10 mouse cellular contexts compared by ENCODE assay signal in the genomic region with DNA sequence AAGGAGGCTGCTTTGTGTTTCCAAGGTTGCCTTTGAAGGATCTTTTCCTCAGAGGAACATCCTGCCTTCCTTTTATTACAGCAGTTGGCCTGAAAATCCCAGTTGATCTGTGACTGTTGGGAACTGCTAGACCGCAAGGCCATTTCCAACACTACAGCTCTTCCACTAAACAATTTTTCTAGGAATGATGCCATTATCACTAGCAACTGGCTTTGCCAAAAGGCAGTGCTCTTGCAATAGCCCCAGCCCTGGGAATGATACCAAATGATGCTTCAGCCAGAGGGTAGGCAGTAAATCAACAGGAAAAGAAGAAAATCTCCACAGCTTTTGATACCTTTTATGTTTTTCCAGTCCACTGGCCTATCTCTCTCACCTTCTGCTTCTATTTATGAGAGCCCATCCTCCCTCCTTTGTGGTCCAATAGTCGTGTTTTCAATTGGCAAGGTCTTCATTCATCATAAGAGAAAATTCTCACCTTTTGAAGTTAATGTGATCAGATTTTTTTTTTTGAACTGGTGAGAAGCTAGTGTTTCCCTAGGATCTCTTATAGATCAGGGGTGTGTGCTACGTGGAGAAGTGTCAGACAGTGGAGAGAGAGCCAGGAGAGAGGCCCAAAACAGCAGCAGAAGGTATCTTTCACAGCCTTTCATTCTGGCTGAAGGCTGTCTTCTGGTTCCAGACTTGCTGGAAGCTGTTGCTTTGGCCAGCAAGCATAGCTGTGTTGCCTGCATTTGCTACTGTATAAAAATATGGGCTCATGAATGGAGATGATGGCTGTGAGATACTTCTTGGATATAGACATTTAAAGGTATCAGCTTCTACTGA. TPM values are rescaled to one million over a fixed set of nuclear protein-coding genes. Genes with fewer than 3 reads are reported as not detected.
DNase-seq lines count a peak whose midpoint lies in the region; ATAC-seq and TF ChIP-seq lines count a peak whose summit lies in the region.
"Had no signal": no experiment of that assay in that cellular context is flagged by ENCODE, and none has a peak within 500 bp of the region (broad histone marks: within the 10 kb centered on the region; RNA-seq: fewer than 3 reads in every experiment).

No protein-coding gene starts in this region.

- TF ChIP-seq POLR2A in thymus, adult 2 months (IDR thresholded peaks at IDR 0.05; ENCODE audit: control insufficient read depth, extremely low read depth, insufficient read depth, low read length, poor library complexity): no peak

- 61% methylated on average over 3 of the region's 3 CpGs for WGBS in hindbrain, embryonic 15.5 days
- 71% methylated on average over 3 of the region's 3 CpGs for whole genome bisulfite sequencing in hindbrain, embryonic 11.5 days
- WGBS in neural tube, embryonic 14.5 days: 57% methylated on average over 3 of the region's 3 CpGs
- 33% methylated on average over 3 of the region's 3 CpGs for WGBS in forebrain, postnatal 0 days
- WGBS in thymus, adult 2 months: 85% methylated on average over 3 of the region's 3 CpGs

- H3K4me3 ChIP-seq in hindbrain, embryonic 15.5 days: no peak overlapping the region
- H3K4me3 ChIP-seq in hindbrain, embryonic 11.5 days (ENCODE audit: low read depth, low read length): no peak overlapping the region
- H3K4me3 ChIP-seq in neural tube, embryonic 14.5 days (ENCODE audit: low read depth, low read length): no peak overlapping the region
- no peak overlapping the region for H3K4me3 ChIP-seq in forebrain, postnatal 0 days (ENCODE audit: low read depth, low read length)
- no peak overlapping the region for H3K4me3 ChIP-seq in thymus, adult 2 months (ENCODE audit: control insufficient read depth, insufficient read depth, low read length)

- ATAC-seq in hindbrain, embryonic 15.5 days (ENCODE audit: low FRiP score, low read depth): no peak
- ATAC-seq in hindbrain, embryonic 11.5 days (ENCODE audit: low FRiP score): no peak
- no peak for ATAC-seq in neural tube, embryonic 14.5 days (ENCODE audit: low read depth)
- peak; percentile 36 for ATAC-seq in cerebellum, adult (ENCODE audit: insufficient number of reproducible peaks, low FRiP score, low TSS enrichment)
- ATAC-seq in forebrain, postnatal 0 days: peak; percentile 42
- ATAC-seq: intestine, embryonic 16.5 days had no signal

- H3K4me1 ChIP-seq in hindbrain, embryonic 15.5 days (replicated peaks): peaks cover 12% of the 10 kb centered on the region; the same call in 1 of the 2 replicates
- peaks cover 4% of the 10 kb centered on the region; the same call in 1 of the 2 replicates for H3K4me1 ChIP-seq in hindbrain, embryonic 11.5 days (replicated peaks; ENCODE audit: control insufficient read depth, insufficient read depth, low read length)
- peaks cover 7% of the 10 kb centered on the region; the same call in 1 of the 2 replicates for H3K4me1 ChIP-seq in neural tube, embryonic 14.5 days (ENCODE audit: control insufficient read depth, insufficient read depth, low read length)
- H3K4me1 ChIP-seq in forebrain, postnatal 0 days (ENCODE audit: insufficient read depth): peaks cover 10% of the 10 kb centered on the region
- peaks cover 18% of the 10 kb centered on the region for H3K4me1 ChIP-seq in thymus, adult 2 months (replicated peaks; ENCODE audit: control insufficient read depth, insufficient read depth, low read length)

- H3K9me3 ChIP-seq in hindbrain, embryonic 15.5 days: no peaks in the 10 kb centered on the region
- no peaks in the 10 kb centered on the region for H3K9me3 ChIP-seq in hindbrain, embryonic 11.5 days (ENCODE audit: control insufficient read depth, low read length)
- no peaks in the 10 kb centered on the region for H3K9me3 ChIP-seq in neural tube, embryonic 14.5 days (ENCODE audit: control insufficient read depth, low read length)
- H3K9me3 ChIP-seq in forebrain, postnatal 0 days (ENCODE audit: low read length): no peaks in the 10 kb centered on the region

- DNase-seq in hindbrain, embryonic 11.5 days (ENCODE audit: low spot score): no peak
- no peak for DNase-seq in neural tube, embryonic 10.5 days (ENCODE audit: extremely low spot score, low spot score)
- DNase-seq in forebrain, postnatal 0 days: peak; percentile 67
- DNase-seq in adipocyte (ENCODE audit: low spot score): no peak
- DNase-seq in thymus, adult 2 months: no peak

- H3K27ac ChIP-seq in hindbrain, embryonic 15.5 days (replicated peaks): 0 out of 2 replicates have a peak overlapping the region, but pooled peaks have one; percentile 42
- no peak overlapping the region for H3K27ac ChIP-seq in hindbrain, embryonic 11.5 days (ENCODE audit: low read depth, low read length)
- H3K27ac ChIP-seq in neural tube, embryonic 14.5 days (ENCODE audit: low read depth, low read length): 0 out of 2 replicates have a peak overlapping the region, but pooled peaks have one; percentile 12
- H3K27ac ChIP-seq in forebrain, postnatal 0 days (ENCODE audit: low read depth, low read length): 0 out of 2 replicates have a peak overlapping the region, but pooled peaks have one; percentile 17
- H3K27ac ChIP-seq in thymus, adult 2 months (ENCODE audit: control insufficient read depth, insufficient read depth, low read length): no peak overlapping the region

- no peaks in the 10 kb centered on the region for H3K27me3 ChIP-seq in hindbrain, embryonic 15.5 days
- H3K27me3 ChIP-seq in hindbrain, embryonic 11.5 days (ENCODE audit: control insufficient read depth, insufficient read depth, low read length): peaks cover 17% of the 10 kb centered on the region
- H3K27me3 ChIP-seq in neural tube, embryonic 14.5 days (ENCODE audit: control insufficient read depth, insufficient read depth, low read length): 0 out of 2 replicates have a peak, but pooled peaks cover 2% of the 10 kb centered on the region
- H3K27me3 ChIP-seq in forebrain, postnatal 0 days (ENCODE audit: insufficient read depth, low read length): no peaks in the 10 kb centered on the region
- no peaks in the 10 kb centered on the region; the same call in 1 of the 2 replicates for H3K27me3 ChIP-seq in thymus, adult 2 months (ENCODE audit: control insufficient read depth, insufficient read depth, low read length)
- H3K27me3 ChIP-seq: CH12.LX had no signal

- no peak for TF ChIP-seq CTCF in forebrain, postnatal 0 days (IDR thresholded peaks at IDR 0.05; ENCODE audit: low read depth)
- TF ChIP-seq CTCF in thymus, adult 2 months (IDR thresholded peaks at IDR 0.05; ENCODE audit: borderline replicate concordance, control insufficient read depth, extremely low read depth, insufficient read depth, low read length, poor library complexity): no peak

- no peak overlapping the region for H3K9ac ChIP-seq in hindbrain, embryonic 15.5 days
- no peak overlapping the region for H3K9ac ChIP-seq in hindbrain, embryonic 11.5 days (ENCODE audit: low read depth, low read length)
- no peak overlapping the region for H3K9ac ChIP-seq in neural tube, embryonic 14.5 days (replicated peaks; ENCODE audit: low read depth, low read length)
- H3K9ac ChIP-seq in forebrain, postnatal 0 days: no peak overlapping the region

- no peak overlapping the region for H3K4me2 ChIP-seq in hindbrain, embryonic 15.5 days
- no peak overlapping the region for H3K4me2 ChIP-seq in hindbrain, embryonic 11.5 days (replicated peaks; ENCODE audit: low read depth, low read length)
- H3K4me2 ChIP-seq in neural tube, embryonic 14.5 days (ENCODE audit: low read depth, low read length): no peak overlapping the region
- no peak overlapping the region for H3K4me2 ChIP-seq in forebrain, postnatal 0 days (ENCODE audit: low read depth)

- H3K36me3 ChIP-seq in hindbrain, embryonic 15.5 days: no peaks in the 10 kb centered on the region
- no peaks in the 10 kb centered on the region for H3K36me3 ChIP-seq in hindbrain, embryonic 11.5 days (ENCODE audit: control insufficient read depth, insufficient read depth, low read length)
- H3K36me3 ChIP-seq in neural tube, embryonic 14.5 days (ENCODE audit: control insufficient read depth, insufficient read depth, low read length): no peaks in the 10 kb centered on the region
- no peaks in the 10 kb centered on the region for H3K36me3 ChIP-seq in forebrain, postnatal 0 days (ENCODE audit: insufficient read depth)
- H3K36me3 ChIP-seq in thymus, adult 2 months (ENCODE audit: control insufficient read depth, insufficient read depth, low read length): no peaks in the 10 kb centered on the region

RNA-seq across cellular contexts. Expression of gene Chl1, which starts 2.4 kb away (rescaled TPM):
- polyA plus RNA-seq in hindbrain, embryonic 15.5 days (2015; fragmentation: Nextera tagmentation; extraction: Ambion mirVana): 121 and 127 TPM in 2 replicates
- 18.7 and 29.1 TPM in 2 replicates for polyA plus RNA-seq in hindbrain, embryonic 11.5 days (2014; fragmentation: Nextera tagmentation; extraction: Ambion mirVana)
- polyA plus RNA-seq in neural tube, embryonic 14.5 days (2014; fragmentation: Nextera tagmentation; extraction: Ambion mirVana): 93.7 and 130 TPM in 2 replicates
- total RNA-seq in forebrain, postnatal 0 days (2014; rRNA removed): 317 and 347 TPM in 2 replicates
- polyA plus RNA-seq in forebrain, postnatal 0 days (2015; fragmentation: Nextera tagmentation; extraction: Ambion mirVana): 131 and 173 TPM in 2 replicates
- 0.63 and 0.82 TPM in 2 replicates for polyA plus RNA-seq in thymus, adult 2 months (2012; rRNA removed)
- total RNA-seq: CH12.LX had no signal

Comparison
In these comparisons a context has a peak if more than half of its experiments do, and no peak if none do; other contexts are left out.
1. H3K27ac ChIP-seq: peak in hindbrain, embryonic 15.5 days (single experiment), neural tube, embryonic 14.5 days (single experiment) and forebrain, postnatal 0 days (single experiment); none in hindbrain, embryonic 11.5 days (single experiment) and thymus, adult 2 months (single experiment).
2. ATAC-seq: peak in cerebellum, adult (single experiment) and forebrain, postnatal 0 days (single experiment); none in hindbrain, embryonic 15.5 days (single experiment), hindbrain, embryonic 11.5 days (single experiment) and neural tube, embryonic 14.5 days (single experiment).
3. RNA of gene Chl1, which starts 2.4 kb away (polyA plus RNA-seq): 131 to 173 TPM in forebrain, postnatal 0 days, 93.7 to 130 TPM in neural tube, embryonic 14.5 days, 121 to 127 TPM in hindbrain, embryonic 15.5 days and 18.7 to 29.1 TPM in hindbrain, embryonic 11.5 days; 0.63 to 0.82 TPM in thymus, adult 2 months; every median in the first group is over 10 times any median in the second.